Mouse (Mus musculus): ENCODE results near the gene Dnlz. TPM values are rescaled to one million over a fixed set of nuclear protein-coding genes. Genes with fewer than 3 reads are reported as not detected.
A peak's percentile ranks its signal among the peaks of the same experiment; 100 is the strongest.
"Not testable (repeated sequence)": the region's sequence is repeated elsewhere in the genome, so short reads cannot be mapped to it uniquely, and the experiment has no call there.

The Dnlz gene
- total RNA-seq (2015) (6.4 and 6.8 TPM in 2 replicates), total RNA-seq (2017) (5.8 and 6.9 TPM in 2 replicates)

- peak; percentile 93 for ATAC-seq (replicated peaks; ENCODE audit: poor library complexity)
These were observed at the start of gene Dnlz for GRCm38 (mm10) chr2:26351358-26352290. Gene Dnlz, minus strand, starts transcription at chr2:26352110.

GRCm38 (mm10) chr2:26401023-26401422 is 49.1 kb upstream of the Dnlz start:
- ATAC-seq (replicated peaks; ENCODE audit: poor library complexity), result no peak

- no peak for ATAC-seq (replicated peaks; ENCODE audit: poor library complexity)
These were observed 48.4 kb upstream of the Dnlz start for GRCm38 (mm10) chr2:26400296-26400695.

GRCm38 (mm10) chr2:26399647-26400046 is 47.7 kb upstream of the Dnlz start:
- no peak for ATAC-seq (replicated peaks; ENCODE audit: poor library complexity)

GRCm38 (mm10) chr2:26398978-26399377 is 47.1 kb upstream of the Dnlz start:
- ATAC-seq (replicated peaks; ENCODE audit: poor library complexity), result no peak

GRCm38 (mm10) chr2:26391617-26392016 is 39.7 kb upstream of the Dnlz start:
- no peak for ATAC-seq (replicated peaks; ENCODE audit: poor library complexity)

- ATAC-seq (replicated peaks; ENCODE audit: poor library complexity), result no peak
These were observed 39.0 kb upstream of the Dnlz start for GRCm38 (mm10) chr2:26390954-26391353.

GRCm38 (mm10) chr2:26389154-26389690 is 37.3 kb upstream of the Dnlz start, which contains the start of the genes Entr1 and Pmpca:
Gene Entr1, minus strand, starts transcription at chr2:26389316.
Gene Pmpca, plus strand, starts transcription at chr2:26389339.
- ATAC-seq (replicated peaks; ENCODE audit: poor library complexity), result peak; percentile 93

GRCm38 (mm10) chr2:26388682-26389153 is 36.8 kb upstream of the Dnlz start:
- ATAC-seq (replicated peaks; ENCODE audit: poor library complexity), result no peak

GRCm38 (mm10) chr2:26387713-26388112 is 35.8 kb upstream of the Dnlz start:
- no peak for ATAC-seq (replicated peaks; ENCODE audit: poor library complexity)

GRCm38 (mm10) chr2:26380871-26381270 is 29.0 kb upstream of the Dnlz start:
- not testable (repeated sequence) for ATAC-seq (replicated peaks; ENCODE audit: poor library complexity)

GRCm38 (mm10) chr2:26380131-26380771 is 28.3 kb upstream of the Dnlz start, which contains the start of gene Snapc4:
Gene Snapc4, minus strand, starts transcription at chr2:26380653.
- peak; percentile 99 for ATAC-seq (replicated peaks; ENCODE audit: poor library complexity)

- no peak for ATAC-seq (replicated peaks; ENCODE audit: poor library complexity)
These were observed 20.5 kb upstream of the Dnlz start for GRCm38 (mm10) chr2:26372396-26372795.

- ATAC-seq (replicated peaks; ENCODE audit: poor library complexity), result no peak
These were observed 16.7 kb upstream of the Dnlz start for GRCm38 (mm10) chr2:26368572-26368971.

- no peak for ATAC-seq (replicated peaks; ENCODE audit: poor library complexity)
These were observed 16.0 kb upstream of the Dnlz start for GRCm38 (mm10) chr2:26367911-26368310.

GRCm38 (mm10) chr2:26364738-26365465 is 13.0 kb upstream of the Dnlz start:
- no peak for ATAC-seq (replicated peaks; ENCODE audit: poor library complexity)

GRCm38 (mm10) chr2:26363481-26363880 is 11.6 kb upstream of the Dnlz start:
- ATAC-seq (replicated peaks; ENCODE audit: poor library complexity), result no peak

- no peak for ATAC-seq (replicated peaks; ENCODE audit: poor library complexity)
These were observed 11.1 kb upstream of the Dnlz start for GRCm38 (mm10) chr2:26362991-26363390.

- ATAC-seq (replicated peaks; ENCODE audit: poor library complexity), result peak; percentile 82
These were observed 8.9 kb upstream of the Dnlz start, which contains the start of gene Card9 for GRCm38 (mm10) chr2:26360772-26361171. Gene Card9, minus strand, starts transcription at chr2:26360918.

GRCm38 (mm10) chr2:26359983-26360382 is 8.1 kb upstream of the Dnlz start:
- peak; percentile 77 for ATAC-seq (replicated peaks; ENCODE audit: poor library complexity)
